Mouse (Mus musculus): ENCODE data around the gene Mmp28. TPM values are rescaled to one million over a fixed set of nuclear protein-coding genes. Genes with fewer than 3 reads are reported as not detected.

Mmp28 gene
- polyA plus RNA-seq, 1 experiment = 10.5 TPM

GRCm38 (mm10) chr11:83409792-83410291, 53.0 kb downstream of the Mmp28 start:
- H3K36me3 ChIP-seq (ENCODE audit: control insufficient read depth, insufficient read depth, low read length) = no peaks in the 10 kb centered on the region
- H3K4me1 ChIP-seq (ENCODE audit: control insufficient read depth, insufficient read depth, insufficient read length, low read length) = peaks cover 6% of the 10 kb centered on the region
- TF ChIP-seq CTCF (IDR thresholded peaks at IDR 0.05; ENCODE audit: extremely low read depth, insufficient read length, insufficient replicate concordance, low read depth, low read length) (no peak), POLR2A (IDR thresholded peaks at IDR 0.05; ENCODE audit: low read depth, low read length) (no peak)
- no peak overlapping the region for H3K27ac ChIP-seq (ENCODE audit: insufficient read depth, low read depth, low read length)
- WGBS = 2% methylated on average over 32 of the region's 40 CpGs
- H3K4me3 ChIP-seq (ENCODE audit: low read depth, low read length) = peak overlapping the region; percentile 46
- H3K27me3 ChIP-seq (ENCODE audit: control insufficient read depth, insufficient read depth, low read length) = peaks cover 8% of the 10 kb centered on the region

GRCm38 (mm10) chr11:83409087-83409754, 53.6 kb downstream of the Mmp28 start, which contains the start of gene Rasl10b:
Rasl10b (plus strand) TSS chr11:83409137.
- TF ChIP-seq POLR2A (IDR thresholded peaks at IDR 0.05; ENCODE audit: low read depth, low read length) (no peak), CTCF (IDR thresholded peaks at IDR 0.05; ENCODE audit: extremely low read depth, insufficient read length, insufficient replicate concordance, low read depth, low read length) (no peak)
- peak within 1 kb of the TSS; percentile 46 for H3K4me3 ChIP-seq (ENCODE audit: low read depth, low read length)
- H3K36me3 ChIP-seq (ENCODE audit: control insufficient read depth, insufficient read depth, low read length) = peaks cover 3% of the 10 kb centered on the region
- H3K4me1 ChIP-seq (ENCODE audit: control insufficient read depth, insufficient read depth, insufficient read length, low read length) = peaks cover 6% of the 10 kb centered on the region
- WGBS = 3% methylated on average over 42 of the region's 44 CpGs
- H3K27ac ChIP-seq (ENCODE audit: insufficient read depth, low read depth, low read length) = no peak within 1 kb of the TSS
- H3K27me3 ChIP-seq (ENCODE audit: control insufficient read depth, insufficient read depth, low read length) = peaks cover 8% of the 10 kb centered on the region

GRCm38 (mm10) chr11:83408242-83408641, 54.6 kb downstream of the Mmp28 start:
- Histone ChIP-seq H3K36me3 (ENCODE audit: control insufficient read depth, insufficient read depth, low read length) (peaks cover 11% of the 10 kb centered on the region), H3K27me3 (ENCODE audit: control insufficient read depth, insufficient read depth, low read length) (peaks cover 8% of the 10 kb centered on the region), H3K27ac (ENCODE audit: insufficient read depth, low read depth, low read length) (no peak overlapping the region), H3K4me3 (ENCODE audit: low read depth, low read length) (no peak overlapping the region), H3K4me1 (ENCODE audit: control insufficient read depth, insufficient read depth, insufficient read length, low read length) (peaks cover 6% of the 10 kb centered on the region)
- TF ChIP-seq CTCF (IDR thresholded peaks at IDR 0.05; ENCODE audit: extremely low read depth, insufficient read length, insufficient replicate concordance, low read depth, low read length) (no peak), POLR2A (IDR thresholded peaks at IDR 0.05; ENCODE audit: low read depth, low read length) (no peak)
- WGBS = 48% methylated on average over 8 of the region's 8 CpGs

DNA sequence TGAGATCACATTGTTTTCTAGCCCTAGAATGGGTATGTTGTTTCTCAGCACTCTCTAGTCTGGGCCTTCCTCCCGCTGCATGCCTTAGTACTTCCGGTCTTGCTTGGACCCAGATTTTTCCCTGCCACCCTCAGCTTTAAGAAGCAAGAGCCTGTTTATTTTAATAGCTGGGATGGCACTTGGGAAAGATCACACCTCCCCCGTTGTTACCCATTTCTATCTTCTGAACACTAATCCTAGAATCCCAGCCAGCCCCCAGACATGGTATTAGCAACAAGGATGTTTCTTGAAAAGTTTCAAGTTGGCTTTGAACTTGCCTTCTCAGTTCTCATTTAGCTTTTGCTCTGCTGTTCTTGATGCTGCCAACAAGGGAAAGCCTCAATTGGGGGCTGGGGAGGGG, 56.5 kb downstream of the Mmp28 start:
- H3K27me3 ChIP-seq (ENCODE audit: control insufficient read depth, insufficient read depth, low read length) = peaks cover 8% of the 10 kb centered on the region
- WGBS = 65% methylated on average over 3 of the region's 3 CpGs
- peaks cover 23% of the 10 kb centered on the region for H3K36me3 ChIP-seq (ENCODE audit: control insufficient read depth, insufficient read depth, low read length)
- peaks cover 6% of the 10 kb centered on the region for H3K4me1 ChIP-seq (ENCODE audit: control insufficient read depth, insufficient read depth, insufficient read length, low read length)
- TF ChIP-seq CTCF (IDR thresholded peaks at IDR 0.05; ENCODE audit: extremely low read depth, insufficient read length, insufficient replicate concordance, low read depth, low read length) = no peak
- no peak for TF ChIP-seq POLR2A (IDR thresholded peaks at IDR 0.05; ENCODE audit: low read depth, low read length)
- H3K4me3 ChIP-seq (ENCODE audit: low read depth, low read length) = no peak overlapping the region
- H3K27ac ChIP-seq (ENCODE audit: insufficient read depth, low read depth, low read length) = no peak overlapping the region

- 81% methylated on average over 7 of the region's 7 CpGs for WGBS
- no peaks in the 10 kb centered on the region for H3K4me1 ChIP-seq (ENCODE audit: control insufficient read depth, insufficient read depth, insufficient read length, low read length)
- no peak for TF ChIP-seq CTCF (IDR thresholded peaks at IDR 0.05; ENCODE audit: extremely low read depth, insufficient read length, insufficient replicate concordance, low read depth, low read length)
- no peak for TF ChIP-seq POLR2A (IDR thresholded peaks at IDR 0.05; ENCODE audit: low read depth, low read length)
- H3K27ac ChIP-seq (ENCODE audit: insufficient read depth, low read depth, low read length) = no peak overlapping the region
- no peaks in the 10 kb centered on the region for H3K27me3 ChIP-seq (ENCODE audit: control insufficient read depth, insufficient read depth, low read length)
- H3K4me3 ChIP-seq (ENCODE audit: low read depth, low read length) = no peak overlapping the region
- H3K36me3 ChIP-seq (ENCODE audit: control insufficient read depth, insufficient read depth, low read length) = peaks cover 32% of the 10 kb centered on the region
Observed at GRCm38 (mm10) chr11:83403787-83404186, 59.1 kb downstream of the Mmp28 start.

- Histone ChIP-seq H3K36me3 (ENCODE audit: control insufficient read depth, insufficient read depth, low read length) (peaks cover 51% of the 10 kb centered on the region), H3K27me3 (ENCODE audit: control insufficient read depth, insufficient read depth, low read length) (no peaks in the 10 kb centered on the region), H3K4me3 (ENCODE audit: low read depth, low read length) (no peak overlapping the region), H3K27ac (ENCODE audit: insufficient read depth, low read depth, low read length) (no peak overlapping the region), H3K4me1 (ENCODE audit: control insufficient read depth, insufficient read depth, insufficient read length, low read length) (no peaks in the 10 kb centered on the region)
- TF ChIP-seq POLR2A (IDR thresholded peaks at IDR 0.05; ENCODE audit: low read depth, low read length) = no peak
- TF ChIP-seq CTCF (IDR thresholded peaks at IDR 0.05; ENCODE audit: extremely low read depth, insufficient read length, insufficient replicate concordance, low read depth, low read length) = no peak
- 77% methylated on average over 5 of the region's 5 CpGs for WGBS
Observed at GRCm38 (mm10) chr11:83398724-83399123, 64.1 kb downstream of the Mmp28 start.

DNA sequence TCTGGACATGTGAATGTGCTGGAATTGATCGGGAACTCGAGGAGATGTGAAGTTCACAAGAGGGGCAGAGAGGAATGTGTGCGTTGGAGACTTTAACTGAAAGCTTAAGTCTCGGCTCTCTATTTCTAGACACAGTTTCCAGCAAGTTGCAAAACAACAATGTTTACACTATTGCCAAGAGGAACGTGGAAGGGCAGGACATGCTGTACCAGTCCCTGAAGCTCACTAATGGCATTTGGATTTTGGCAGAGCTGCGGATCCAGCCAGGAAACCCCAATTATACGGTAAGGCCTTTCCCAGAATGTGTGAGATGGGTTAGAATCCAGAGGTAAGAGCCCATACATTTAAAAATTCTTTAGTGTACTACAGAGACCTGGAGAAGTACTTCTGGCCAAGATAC, 65.2 kb downstream of the Mmp28 start:
- TF ChIP-seq CTCF (IDR thresholded peaks at IDR 0.05; ENCODE audit: extremely low read depth, insufficient read length, insufficient replicate concordance, low read depth, low read length) = no peak
- no peak for TF ChIP-seq POLR2A (IDR thresholded peaks at IDR 0.05; ENCODE audit: low read depth, low read length)
- Histone ChIP-seq H3K36me3 (ENCODE audit: control insufficient read depth, insufficient read depth, low read length) (peaks cover 47% of the 10 kb centered on the region), H3K27ac (ENCODE audit: insufficient read depth, low read depth, low read length) (no peak overlapping the region), H3K4me1 (ENCODE audit: control insufficient read depth, insufficient read depth, insufficient read length, low read length) (no peaks in the 10 kb centered on the region), H3K4me3 (ENCODE audit: low read depth, low read length) (no peak overlapping the region), H3K27me3 (ENCODE audit: control insufficient read depth, insufficient read depth, low read length) (no peaks in the 10 kb centered on the region)
- 86% methylated on average over 7 of the region's 7 CpGs for WGBS
